Mouse (Mus musculus): ENCODE data around the gene B3gnt9.
"Not testable (repeated sequence)": the region's sequence is repeated elsewhere in the genome, so short reads cannot be mapped to it uniquely, and the experiment has no call there.

B3gnt9 gene

DNA sequence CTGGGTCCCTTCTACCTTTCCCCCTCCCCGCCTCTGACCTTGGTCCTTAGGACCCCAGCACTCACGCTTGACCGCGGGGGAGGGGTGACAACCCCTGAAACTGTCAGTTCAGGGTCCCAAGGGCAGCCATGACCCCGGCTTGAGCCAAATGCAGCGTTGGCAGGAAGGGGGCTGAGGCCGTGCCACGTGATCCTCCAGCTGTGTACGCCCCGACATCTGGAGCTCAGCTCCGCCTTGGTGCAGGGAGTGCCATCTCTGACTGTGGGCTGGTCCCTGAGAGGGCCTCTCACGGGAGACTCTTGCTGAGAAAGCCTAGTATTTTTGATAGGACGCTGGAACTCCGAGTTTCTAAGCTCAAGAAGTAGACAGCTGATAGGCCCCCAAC lies at the start of gene B3gnt9:
B3gnt9 (minus strand) TSS at position 188 of the 385 bp plus-strand sequence.
- no peak for ATAC-seq (ENCODE audit: insufficient number of reproducible peaks, low FRiP score, low TSS enrichment)

GRCm38 (mm10) chr8:105303874-105304273 lies 48.9 kb upstream of the B3gnt9 start:
- ATAC-seq (ENCODE audit: insufficient number of reproducible peaks, low FRiP score, low TSS enrichment) = no peak

DNA sequence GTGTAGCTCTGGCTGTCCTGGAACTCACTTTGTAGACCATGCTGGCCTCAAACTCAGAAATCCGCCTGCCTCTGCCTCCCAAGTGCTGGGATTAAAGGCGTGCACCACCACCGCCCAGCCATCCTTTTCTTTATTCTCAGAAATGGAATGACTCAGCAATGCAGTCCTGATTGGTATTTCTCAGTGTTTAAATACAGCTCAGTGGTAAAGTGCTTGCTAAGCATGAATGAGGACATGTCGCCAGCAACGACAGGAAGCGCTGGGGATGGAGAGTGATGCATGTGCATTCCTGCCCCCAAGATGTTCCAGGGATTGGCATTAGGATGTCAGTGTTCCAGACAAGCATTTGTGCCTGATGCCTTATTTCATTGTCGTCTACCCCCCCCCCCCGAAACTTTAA lies 48.4 kb upstream of the B3gnt9 start:
- ATAC-seq (ENCODE audit: insufficient number of reproducible peaks, low FRiP score, low TSS enrichment) = no peak

- ATAC-seq (ENCODE audit: insufficient number of reproducible peaks, low FRiP score, low TSS enrichment) = no peak
Measured at GRCm38 (mm10) chr8:105299962-105300361, 45.0 kb upstream of the B3gnt9 start.

- ATAC-seq (ENCODE audit: insufficient number of reproducible peaks, low FRiP score, low TSS enrichment) = no peak
Measured at GRCm38 (mm10) chr8:105298351-105299252, 43.6 kb upstream of the B3gnt9 start.

GRCm38 (mm10) chr8:105297511-105298192 lies 42.7 kb upstream of the B3gnt9 start, which contains the start of gene E2f4:
TSS of gene E2f4 (plus strand) at chr8:105297663.
- ATAC-seq (ENCODE audit: insufficient number of reproducible peaks, low FRiP score, low TSS enrichment) = peak; percentile 74

GRCm38 (mm10) chr8:105295895-105296573 lies 41.1 kb upstream of the B3gnt9 start, which contains the start of gene Exoc3l:
TSS of gene Exoc3l (minus strand) at chr8:105296101.
- ATAC-seq (ENCODE audit: insufficient number of reproducible peaks, low FRiP score, low TSS enrichment) = no peak

- ATAC-seq (ENCODE audit: insufficient number of reproducible peaks, low FRiP score, low TSS enrichment) = no peak
Measured at GRCm38 (mm10) chr8:105295256-105295655, 40.3 kb upstream of the B3gnt9 start.

DNA sequence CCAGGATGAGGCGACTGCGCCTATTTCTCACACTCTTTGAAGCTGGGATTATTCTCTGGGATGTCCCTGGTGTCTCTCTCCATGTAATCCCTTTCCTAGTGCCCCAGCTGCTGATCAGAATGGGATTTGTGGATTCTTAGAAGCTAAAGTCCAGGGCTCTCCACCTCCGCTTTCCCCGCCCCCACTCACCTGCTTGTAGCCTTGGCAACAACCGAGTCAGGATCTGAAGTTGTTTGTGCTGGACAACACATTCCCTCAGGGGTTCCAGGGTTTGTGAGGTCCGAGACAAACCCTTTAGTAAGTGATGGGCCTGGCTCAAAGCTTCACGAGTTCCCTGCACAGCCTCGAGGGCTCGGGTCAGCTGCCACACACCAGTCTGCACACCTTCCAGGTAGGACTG lies 39.8 kb upstream of the B3gnt9 start:
- ATAC-seq (ENCODE audit: insufficient number of reproducible peaks, low FRiP score, low TSS enrichment) = no peak

- ATAC-seq (ENCODE audit: insufficient number of reproducible peaks, low FRiP score, low TSS enrichment) = peak; percentile 4; the same call in 1 of the 2 replicates
Measured at GRCm38 (mm10) chr8:105293405-105293804, 38.5 kb upstream of the B3gnt9 start.

- no peak for ATAC-seq (ENCODE audit: insufficient number of reproducible peaks, low FRiP score, low TSS enrichment)
Measured at GRCm38 (mm10) chr8:105292471-105292870, 37.5 kb upstream of the B3gnt9 start.

- ATAC-seq (ENCODE audit: insufficient number of reproducible peaks, low FRiP score, low TSS enrichment) = not testable (repeated sequence)
Measured at GRCm38 (mm10) chr8:105291802-105292201, 36.8 kb upstream of the B3gnt9 start.

DNA sequence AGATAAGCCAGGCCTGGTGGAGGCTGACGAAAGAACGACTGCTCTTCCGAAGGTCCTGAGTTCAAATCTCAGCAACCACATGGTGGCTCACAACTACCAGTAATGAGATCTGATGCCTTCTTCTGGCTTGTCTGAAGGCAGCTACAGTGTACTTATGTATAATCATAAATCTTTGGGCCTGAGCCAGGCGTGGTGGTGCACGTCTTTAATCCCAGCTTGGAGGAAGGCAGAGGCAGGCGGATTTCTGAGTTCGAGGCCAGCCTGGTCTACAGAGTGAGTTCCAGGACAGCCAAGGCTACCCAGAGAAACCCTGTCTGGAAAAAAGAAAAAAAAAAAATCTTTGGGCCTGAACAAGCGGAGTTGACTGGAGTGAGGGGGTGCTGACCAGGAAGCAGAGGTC lies 36.4 kb upstream of the B3gnt9 start:
- not testable (repeated sequence) for ATAC-seq (ENCODE audit: insufficient number of reproducible peaks, low FRiP score, low TSS enrichment)

DNA sequence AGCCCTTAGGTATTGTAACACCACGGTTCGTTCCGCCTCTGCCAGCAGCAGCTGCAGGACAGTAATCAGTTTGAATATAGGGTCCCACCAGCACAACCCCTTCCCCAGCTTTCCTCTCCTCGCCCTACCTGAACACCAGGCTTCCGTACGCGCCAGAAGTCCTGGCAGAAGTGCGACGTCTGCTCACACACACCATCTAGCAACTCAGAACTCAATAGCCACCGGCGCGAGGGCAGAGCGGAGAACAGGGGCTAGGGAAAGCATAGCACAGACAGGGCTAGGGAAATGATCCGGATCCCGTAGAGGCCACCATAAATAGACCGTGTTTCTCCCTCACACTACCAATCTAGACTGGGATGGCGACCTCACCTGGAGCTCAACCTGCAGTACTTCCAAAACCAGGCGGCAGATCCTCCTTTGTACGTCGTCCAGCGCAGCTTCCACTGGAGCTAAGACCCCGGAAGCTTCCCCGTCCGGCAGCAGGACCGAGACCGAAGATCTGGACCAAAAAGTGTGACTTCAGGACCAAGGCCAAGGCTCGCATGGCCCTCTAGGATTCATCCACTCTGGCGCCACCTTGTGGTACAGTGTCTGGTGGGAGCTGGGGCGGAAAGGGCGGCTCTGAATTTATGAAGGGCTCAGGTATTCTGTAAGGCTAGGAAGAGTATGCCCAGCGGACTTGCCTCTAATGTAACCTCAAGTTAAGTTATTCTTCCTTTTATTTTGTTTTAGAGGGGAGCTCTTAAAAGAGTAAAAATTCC lies 35.8 kb upstream of the B3gnt9 start:
- ATAC-seq (ENCODE audit: insufficient number of reproducible peaks, low FRiP score, low TSS enrichment) = no peak

- peak; percentile 6; the same call in 1 of the 2 replicates for ATAC-seq (ENCODE audit: insufficient number of reproducible peaks, low FRiP score, low TSS enrichment)
Measured at GRCm38 (mm10) chr8:105289805-105290460, 35.0 kb upstream of the B3gnt9 start, which contains the start of gene 4931428F04Rik. TSS of gene 4931428F04Rik (minus strand) at chr8:105289864.

- peak; percentile 73 for ATAC-seq (ENCODE audit: insufficient number of reproducible peaks, low FRiP score, low TSS enrichment)
Measured at GRCm38 (mm10) chr8:105288958-105289732, 34.2 kb upstream of the B3gnt9 start.

DNA sequence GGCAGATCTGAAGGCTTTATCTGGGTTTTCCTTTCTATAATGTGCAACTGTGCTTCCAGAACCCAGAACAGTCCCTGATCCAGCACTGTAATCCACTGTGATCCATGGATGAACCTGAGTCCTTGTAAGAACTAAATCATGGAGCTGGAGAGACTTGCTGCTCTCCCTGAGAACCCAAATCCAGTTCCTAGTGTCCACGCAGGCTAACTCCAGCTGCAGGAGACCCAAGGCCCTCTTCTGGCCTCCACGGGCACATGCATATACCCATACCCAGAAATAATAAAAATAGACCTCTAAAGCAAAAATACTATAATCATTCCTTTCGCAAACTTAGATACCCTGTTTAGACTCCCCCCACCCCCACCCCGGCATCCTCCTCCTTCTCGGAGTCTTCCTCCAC lies 33.3 kb upstream of the B3gnt9 start:
- no peak for ATAC-seq (ENCODE audit: insufficient number of reproducible peaks, low FRiP score, low TSS enrichment)

DNA sequence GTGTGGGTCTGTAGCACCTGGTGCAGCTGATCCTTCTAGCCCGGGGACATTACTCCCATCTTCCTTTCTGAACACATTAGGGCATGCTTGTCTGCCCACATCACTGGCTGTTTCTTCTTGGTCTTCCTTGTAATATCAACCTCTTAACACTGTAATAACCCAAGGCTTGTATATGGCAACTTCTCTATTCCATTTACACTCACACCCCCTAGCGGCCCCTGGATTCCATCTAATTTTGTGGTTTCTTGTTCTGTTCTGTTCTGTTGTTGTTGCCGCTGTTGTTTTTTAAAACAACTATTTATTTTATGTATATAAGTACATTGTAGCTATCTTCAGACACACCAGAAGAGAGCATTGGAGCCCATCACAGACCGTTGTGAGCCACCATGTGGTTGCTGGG lies 32.0 kb upstream of the B3gnt9 start:
- ATAC-seq (ENCODE audit: insufficient number of reproducible peaks, low FRiP score, low TSS enrichment) = no peak

DNA sequence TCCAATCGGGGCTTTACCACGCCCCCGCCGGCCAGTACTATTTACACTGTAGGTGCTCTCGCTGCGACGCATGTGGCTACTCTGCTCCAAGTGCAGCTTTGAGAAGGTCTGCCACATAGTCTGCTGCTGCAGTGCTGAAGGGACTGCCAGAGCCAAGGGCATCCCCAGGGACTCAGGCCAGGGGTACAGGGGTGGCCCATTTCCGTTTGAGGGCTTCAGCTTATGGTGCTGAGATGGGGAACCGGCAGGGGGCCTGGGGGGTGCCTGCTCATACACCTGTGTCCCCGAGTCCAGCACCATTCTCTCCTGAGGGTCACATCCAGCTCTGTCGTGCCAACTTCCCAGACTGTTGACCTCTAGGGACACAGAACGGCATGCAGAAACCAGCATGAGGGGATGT lies 30.6 kb upstream of the B3gnt9 start:
- ATAC-seq (ENCODE audit: insufficient number of reproducible peaks, low FRiP score, low TSS enrichment) = no peak

Data from cerebellum, adult (tissue).